ENCODE assay signal across 9 mouse cellular contexts in the genomic region with DNA sequence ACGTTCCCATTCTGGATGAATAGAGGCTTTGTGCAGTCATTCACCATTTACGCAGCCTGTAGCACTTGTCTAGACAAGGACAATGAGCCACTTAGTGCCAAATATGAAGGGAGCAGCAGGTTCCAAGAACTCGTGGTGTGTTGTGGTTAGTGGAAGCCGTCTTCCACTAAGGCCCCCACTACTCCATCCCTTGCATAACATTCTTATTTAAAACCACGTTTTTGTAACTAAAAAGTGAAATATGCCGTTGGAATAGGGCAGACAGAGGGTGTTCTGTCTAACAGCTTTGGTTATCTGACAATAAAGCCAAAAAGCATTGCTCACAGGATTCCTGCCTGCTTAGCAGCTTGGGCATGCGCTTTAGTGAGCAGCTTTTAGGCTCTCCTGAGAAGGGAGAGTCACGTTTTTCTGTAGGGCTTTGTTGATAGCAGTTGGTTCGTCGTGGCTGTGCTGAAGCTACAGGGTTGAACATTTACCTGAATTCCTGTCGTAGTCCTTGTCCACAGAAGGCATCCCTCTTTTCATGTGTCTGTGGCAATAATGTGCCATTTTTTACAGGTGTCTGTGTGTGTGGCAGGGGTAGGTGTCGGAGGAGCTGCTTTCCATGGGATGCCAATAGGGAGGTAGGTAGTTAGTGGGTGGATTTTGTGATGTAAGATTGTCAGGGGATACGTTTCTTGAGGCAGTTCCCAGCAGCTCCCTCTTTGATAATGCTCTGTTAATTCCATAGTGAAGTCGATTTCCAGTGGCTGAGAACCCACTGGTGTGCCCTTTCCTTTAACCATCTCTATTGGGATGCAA.
DNase-seq lines count a peak whose midpoint lies in the region; ATAC-seq lines count a peak whose summit lies in the region.
"Had no signal": no experiment of that assay in that cellular context is flagged by ENCODE, and none has a peak within 500 bp of the region (broad histone marks: within the 10 kb centered on the region; RNA-seq: fewer than 3 reads in every experiment).

No protein-coding gene starts in this region.

- H3K4me1 ChIP-seq in embryonic facial prominence, embryonic 11.5 days (ENCODE audit: control insufficient read depth, insufficient read depth, low read length) = no peaks in the 10 kb centered on the region
- H3K4me1 ChIP-seq in hindbrain, embryonic 16.5 days (ENCODE audit: control insufficient read depth, insufficient read depth, low read depth, low read length) = no peaks in the 10 kb centered on the region; the same call in 1 of the 2 replicates
- 0 out of 2 replicates have a peak, but pooled peaks cover 10% of the 10 kb centered on the region for H3K4me1 ChIP-seq in midbrain, embryonic 12.5 days
- H3K4me1 ChIP-seq in kidney, embryonic 14.5 days (ENCODE audit: control insufficient read depth, insufficient read depth, low read length) = no peaks in the 10 kb centered on the region
- no peaks in the 10 kb centered on the region; the same call in 1 of the 2 replicates for H3K4me1 ChIP-seq in kidney, embryonic 16.5 days (ENCODE audit: insufficient read depth, low read length)
- H3K4me1 ChIP-seq: heart, embryonic 13.5 days had no signal

- H3K4me2 ChIP-seq in embryonic facial prominence, embryonic 11.5 days (ENCODE audit: low read depth, low read length) = no peak overlapping the region
- peak overlapping the region; percentile 53 for H3K4me2 ChIP-seq in hindbrain, embryonic 16.5 days (ENCODE audit: low read length)
- H3K4me2 ChIP-seq in midbrain, embryonic 12.5 days (replicated peaks) = peak overlapping the region; percentile 28
- no peak overlapping the region for H3K4me2 ChIP-seq in kidney, embryonic 14.5 days (replicated peaks; ENCODE audit: low read depth, low read length)
- no peak overlapping the region for H3K4me2 ChIP-seq in kidney, embryonic 16.5 days (replicated peaks; ENCODE audit: low read depth, low read length)
- H3K4me2 ChIP-seq: heart, embryonic 13.5 days had no signal

- H3K36me3 ChIP-seq in embryonic facial prominence, embryonic 11.5 days (replicated peaks; ENCODE audit: control insufficient read depth, insufficient read depth, low read depth, low read length) = no peaks in the 10 kb centered on the region
- no peaks in the 10 kb centered on the region for H3K36me3 ChIP-seq in hindbrain, embryonic 16.5 days (ENCODE audit: control insufficient read depth, insufficient read depth, low read length)
- H3K36me3 ChIP-seq in midbrain, embryonic 12.5 days = no peaks in the 10 kb centered on the region
- no peaks in the 10 kb centered on the region for H3K36me3 ChIP-seq in kidney, embryonic 14.5 days (ENCODE audit: control insufficient read depth, insufficient read depth, low read length)
- H3K36me3 ChIP-seq in kidney, embryonic 16.5 days (ENCODE audit: insufficient read depth, low read length) = no peaks in the 10 kb centered on the region
- H3K36me3 ChIP-seq: heart, embryonic 13.5 days had no signal

- no peak overlapping the region for H3K27ac ChIP-seq in embryonic facial prominence, embryonic 11.5 days (replicated peaks; ENCODE audit: low read depth, low read length)
- peak overlapping the region; percentile 55; the same call in 1 of the 2 replicates for H3K27ac ChIP-seq in hindbrain, embryonic 16.5 days (ENCODE audit: low read depth, low read length)
- peak overlapping the region; percentile 46 for H3K27ac ChIP-seq in midbrain, embryonic 12.5 days (replicated peaks)
- no peak overlapping the region for H3K27ac ChIP-seq in kidney, embryonic 14.5 days (ENCODE audit: low read depth, low read length)
- no peak overlapping the region for H3K27ac ChIP-seq in kidney, embryonic 16.5 days (ENCODE audit: low read length)
- H3K27ac ChIP-seq: heart, embryonic 13.5 days had no signal

- peak; percentile 69 for DNase-seq in NIH3T3 (ENCODE audit: low read depth)
- peak; percentile 48 for DNase-seq in embryonic facial prominence, embryonic 11.5 days (ENCODE audit: low spot score)
- no peak for DNase-seq in adrenal gland, adult 8-10 months
- DNase-seq in urinary bladder, postnatal 36 days (ENCODE audit: low spot score in 2 of 2) = no peak

- H3K27me3 ChIP-seq in embryonic facial prominence, embryonic 11.5 days (ENCODE audit: control insufficient read depth, insufficient read depth, low read length) = no peaks in the 10 kb centered on the region
- H3K27me3 ChIP-seq in hindbrain, embryonic 16.5 days (replicated peaks; ENCODE audit: control insufficient read depth, insufficient read depth, low read length) = no peaks in the 10 kb centered on the region
- no peaks in the 10 kb centered on the region for H3K27me3 ChIP-seq in midbrain, embryonic 12.5 days
- H3K27me3 ChIP-seq in kidney, embryonic 14.5 days (ENCODE audit: control insufficient read depth, insufficient read depth, low read length) = no peaks in the 10 kb centered on the region
- no peaks in the 10 kb centered on the region for H3K27me3 ChIP-seq in kidney, embryonic 16.5 days (ENCODE audit: insufficient read depth, low read length)
- H3K27me3 ChIP-seq: heart, embryonic 13.5 days had no signal

- no peak overlapping the region for H3K4me3 ChIP-seq in embryonic facial prominence, embryonic 11.5 days (ENCODE audit: low read depth, low read length)
- peak overlapping the region; percentile 21 for H3K4me3 ChIP-seq in hindbrain, embryonic 16.5 days (ENCODE audit: low read length)
- no peak overlapping the region for H3K4me3 ChIP-seq in midbrain, embryonic 12.5 days
- H3K4me3 ChIP-seq in kidney, embryonic 14.5 days (ENCODE audit: low read length) = no peak overlapping the region
- no peak overlapping the region for H3K4me3 ChIP-seq in kidney, embryonic 16.5 days (ENCODE audit: low read length)
- H3K4me3 ChIP-seq: heart, embryonic 13.5 days had no signal

- no peak overlapping the region for H3K9ac ChIP-seq in embryonic facial prominence, embryonic 11.5 days (replicated peaks; ENCODE audit: low read length)
- H3K9ac ChIP-seq in hindbrain, embryonic 16.5 days (ENCODE audit: low read depth, low read length) = peak overlapping the region; percentile 50
- no peak overlapping the region for H3K9ac ChIP-seq in midbrain, embryonic 12.5 days (replicated peaks)
- H3K9ac ChIP-seq in kidney, embryonic 14.5 days (ENCODE audit: low read depth, low read length) = no peak overlapping the region
- no peak overlapping the region for H3K9ac ChIP-seq in kidney, embryonic 16.5 days (replicated peaks; ENCODE audit: low read length)
- H3K9ac ChIP-seq: heart, embryonic 13.5 days had no signal

- no peaks in the 10 kb centered on the region for H3K9me3 ChIP-seq in embryonic facial prominence, embryonic 11.5 days (replicated peaks; ENCODE audit: control insufficient read depth, low read length)
- H3K9me3 ChIP-seq in hindbrain, embryonic 16.5 days (ENCODE audit: control insufficient read depth, low read length) = no peaks in the 10 kb centered on the region
- H3K9me3 ChIP-seq in midbrain, embryonic 12.5 days = no peaks in the 10 kb centered on the region
- H3K9me3 ChIP-seq in kidney, embryonic 14.5 days (ENCODE audit: control insufficient read depth, low read length) = no peaks in the 10 kb centered on the region
- no peaks in the 10 kb centered on the region for H3K9me3 ChIP-seq in kidney, embryonic 16.5 days (ENCODE audit: low read length)
- H3K9me3 ChIP-seq: heart, embryonic 13.5 days had no signal

- peak; percentile 76 for ATAC-seq in embryonic facial prominence, embryonic 11.5 days (replicated peaks; ENCODE audit: insufficient number of reproducible peaks, low FRiP score, low TSS enrichment, low read depth)
- ATAC-seq in hindbrain, embryonic 16.5 days = peak; percentile 95
- ATAC-seq in midbrain, embryonic 12.5 days (ENCODE audit: low FRiP score, low read depth) = peak; percentile 87
- no peak for ATAC-seq in kidney, embryonic 14.5 days (ENCODE audit: low FRiP score, low TSS enrichment)
- ATAC-seq in kidney, embryonic 16.5 days (ENCODE audit: low FRiP score, low TSS enrichment) = no peak

- WGBS in embryonic facial prominence, embryonic 11.5 days = 47% methylated on average over 14 of the region's 14 CpGs
- WGBS in hindbrain, embryonic 16.5 days = 35% methylated on average over 14 of the region's 14 CpGs
- WGBS in midbrain, embryonic 12.5 days = 41% methylated on average over 14 of the region's 14 CpGs
- WGBS in kidney, embryonic 14.5 days = 68% methylated on average over 14 of the region's 14 CpGs
- WGBS in kidney, embryonic 16.5 days = 72% methylated on average over 14 of the region's 14 CpGs

Comparison
In these comparisons a context has a peak if more than half of its experiments do, and no peak if none do; other contexts are left out.
1. DNase-seq: peak in NIH3T3 (single experiment) and embryonic facial prominence, embryonic 11.5 days (single experiment); none in adrenal gland, adult 8-10 months (single experiment) and urinary bladder, postnatal 36 days (0 of 2).
2. ATAC-seq: peak in embryonic facial prominence, embryonic 11.5 days (single experiment), hindbrain, embryonic 16.5 days (single experiment) and midbrain, embryonic 12.5 days (single experiment); none in kidney, embryonic 14.5 days (single experiment) and kidney, embryonic 16.5 days (single experiment).
3. H3K27ac ChIP-seq: peak in hindbrain, embryonic 16.5 days (single experiment) and midbrain, embryonic 12.5 days (single experiment); none in embryonic facial prominence, embryonic 11.5 days (single experiment), kidney, embryonic 14.5 days (single experiment) and kidney, embryonic 16.5 days (single experiment).
4. H3K4me2 ChIP-seq: peak in hindbrain, embryonic 16.5 days (single experiment) and midbrain, embryonic 12.5 days (single experiment); none in embryonic facial prominence, embryonic 11.5 days (single experiment), kidney, embryonic 14.5 days (single experiment) and kidney, embryonic 16.5 days (single experiment).